Mouse (Mus musculus): ENCODE data around the gene Zfp580. TPM values are rescaled to one million over a fixed set of nuclear protein-coding genes. Genes with fewer than 3 reads are reported as not detected.

Gene Zfp580
- polyA plus RNA-seq, 1 experiment from 2014 or later: 43.1 TPM

DNA sequence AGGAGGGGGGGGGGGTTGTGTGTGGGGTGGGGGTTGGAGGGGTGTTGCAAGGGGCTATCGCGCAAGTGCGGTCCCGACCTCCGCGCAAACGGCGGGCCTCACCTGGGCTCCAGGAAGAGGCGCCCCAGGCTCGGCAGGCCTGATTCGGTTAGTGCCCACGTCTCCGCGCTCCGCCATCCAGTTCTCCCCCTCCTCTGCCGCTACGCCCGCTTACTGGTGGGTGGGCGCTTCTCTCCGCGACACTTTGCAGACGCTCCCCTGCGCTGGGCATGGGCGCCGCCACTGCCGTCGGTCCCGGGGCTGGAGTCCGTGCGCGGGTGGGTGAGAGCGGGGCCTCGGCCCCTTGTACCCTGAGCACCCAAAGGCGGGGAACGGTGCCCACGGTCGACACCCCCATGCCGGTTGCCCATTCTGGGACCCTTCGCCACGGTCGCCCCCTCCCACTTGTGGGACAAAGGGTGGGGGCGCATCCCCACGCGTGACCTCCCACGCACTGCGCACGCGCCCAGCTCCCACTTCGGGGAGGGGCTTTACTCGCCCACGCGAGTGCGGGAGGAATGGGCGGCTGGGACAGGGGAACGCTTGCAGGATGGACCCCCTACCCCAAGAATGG is 5.4 kb downstream of the Zfp580 start:
- peak; percentile 13; the same call in 1 of the 2 replicates for ATAC-seq (ENCODE audit: insufficient number of reproducible peaks, low FRiP score, low TSS enrichment, low read depth)
- H3K4me2 ChIP-seq (replicated peaks): peak overlapping the region; percentile 87
- peaks cover 76% of the 10 kb centered on the region for H3K4me1 ChIP-seq
- WGBS: under 1% methylated on average over 48 of the region's 55 CpGs
- H3K9me3 ChIP-seq (replicated peaks): no peaks in the 10 kb centered on the region
- H3K27me3 ChIP-seq: peaks cover 34% of the 10 kb centered on the region
- H3K9ac ChIP-seq: peak overlapping the region; percentile 87
- peak overlapping the region; percentile 69 for H3K4me3 ChIP-seq (replicated peaks)
- H3K36me3 ChIP-seq: no peaks in the 10 kb centered on the region
- H3K27ac ChIP-seq (replicated peaks): peak overlapping the region; percentile 58; the same call in 1 of the 2 replicates

DNA sequence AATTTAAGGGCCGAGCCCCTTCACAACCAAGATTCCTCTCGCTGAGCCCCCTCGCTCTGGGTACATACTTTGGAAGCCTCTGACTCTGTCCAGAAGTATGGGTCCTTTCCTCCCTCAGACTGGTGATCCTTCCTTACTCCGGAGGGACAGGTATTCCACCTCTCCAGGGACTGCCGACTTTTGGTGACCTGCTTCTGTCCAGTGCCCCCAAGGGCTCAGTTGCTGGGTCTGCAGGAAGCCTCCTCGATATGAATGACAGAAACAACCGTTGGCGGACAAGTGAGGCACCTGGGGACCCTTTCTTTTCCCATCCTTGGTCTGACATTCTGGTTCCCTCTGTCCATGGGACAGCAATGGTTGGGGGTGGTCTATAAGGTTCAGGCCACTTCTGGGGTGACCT is 6.0 kb downstream of the Zfp580 start:
- peak overlapping the region; percentile 69 for H3K4me3 ChIP-seq (replicated peaks)
- peaks cover 70% of the 10 kb centered on the region for H3K4me1 ChIP-seq
- H3K27ac ChIP-seq (replicated peaks): 0 out of 2 replicates have a peak overlapping the region, but pooled peaks have one; percentile 58
- H3K4me2 ChIP-seq (replicated peaks): peak overlapping the region; percentile 87
- 27% methylated on average over 8 of the region's 8 CpGs for WGBS
- no peak for ATAC-seq (ENCODE audit: insufficient number of reproducible peaks, low FRiP score, low TSS enrichment, low read depth)
- peak overlapping the region; percentile 87 for H3K9ac ChIP-seq
- H3K9me3 ChIP-seq (replicated peaks): no peaks in the 10 kb centered on the region
- no peaks in the 10 kb centered on the region for H3K36me3 ChIP-seq
- H3K27me3 ChIP-seq: peaks cover 34% of the 10 kb centered on the region

DNA sequence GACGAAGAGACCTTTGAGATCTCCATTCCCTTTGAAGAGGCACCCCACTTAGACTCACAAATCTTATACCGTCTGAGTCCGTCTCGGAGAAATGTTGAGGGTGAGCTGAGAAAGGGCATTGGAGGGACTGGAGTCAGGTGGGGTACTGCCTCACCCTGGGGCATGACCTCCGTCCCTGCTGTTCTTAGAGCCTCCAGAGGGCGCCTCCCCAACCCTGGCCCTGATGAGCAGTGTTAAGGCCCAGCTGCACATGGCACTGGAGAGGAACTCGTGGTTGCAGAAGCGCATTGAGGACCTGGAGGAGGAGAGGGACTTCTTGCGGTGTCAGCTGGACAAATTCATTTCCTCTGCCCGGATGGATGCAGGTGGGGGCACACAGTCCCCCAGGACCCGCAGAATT is 6.5 kb downstream of the Zfp580 start:
- Histone ChIP-seq H3K36me3 (no peaks in the 10 kb centered on the region), H3K9ac (no peak overlapping the region), H3K27ac (replicated peaks) (no peak overlapping the region), H3K4me3 (replicated peaks) (peak overlapping the region; percentile 69), H3K4me1 (peaks cover 66% of the 10 kb centered on the region), H3K27me3 (peaks cover 32% of the 10 kb centered on the region), H3K9me3 (replicated peaks) (no peaks in the 10 kb centered on the region), H3K4me2 (replicated peaks) (peak overlapping the region; percentile 87)
- ATAC-seq (ENCODE audit: insufficient number of reproducible peaks, low FRiP score, low TSS enrichment, low read depth): no peak
- 34% methylated on average over 11 of the region's 11 CpGs for WGBS

GRCm38 (mm10) chr7:5058631-5059030 is 7.3 kb downstream of the Zfp580 start:
- no peaks in the 10 kb centered on the region for H3K36me3 ChIP-seq
- no peaks in the 10 kb centered on the region for H3K9me3 ChIP-seq (replicated peaks)
- H3K4me1 ChIP-seq: peaks cover 65% of the 10 kb centered on the region
- ATAC-seq (ENCODE audit: insufficient number of reproducible peaks, low FRiP score, low TSS enrichment, low read depth): no peak
- peaks cover 24% of the 10 kb centered on the region for H3K27me3 ChIP-seq
- H3K4me2 ChIP-seq (replicated peaks): no peak overlapping the region
- no peak overlapping the region for H3K27ac ChIP-seq (replicated peaks)
- no peak overlapping the region for H3K9ac ChIP-seq
- H3K4me3 ChIP-seq (replicated peaks): no peak overlapping the region
- WGBS: 100% methylated on average over 1 of the region's 1 CpGs

DNA sequence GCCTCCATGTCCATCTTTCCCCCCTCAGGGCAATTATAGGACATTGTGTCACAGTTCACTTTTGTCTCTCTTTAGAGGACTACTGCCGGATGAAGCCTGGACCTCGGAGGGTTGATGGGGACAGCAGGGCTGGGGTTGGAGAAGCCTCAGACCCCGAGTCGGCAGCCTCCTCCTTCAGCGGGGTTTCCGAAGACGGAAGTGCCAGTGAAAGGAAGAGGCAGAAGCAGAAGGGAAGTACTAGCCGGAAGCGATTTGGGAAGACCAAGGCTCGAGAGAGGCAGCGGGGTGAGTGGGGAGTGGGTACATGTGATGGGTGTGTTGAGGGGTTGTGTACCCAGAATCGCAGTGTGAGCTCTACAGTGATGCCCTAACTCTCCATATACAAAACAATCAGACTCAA is 8.1 kb downstream of the Zfp580 start:
- Histone ChIP-seq H3K4me3 (replicated peaks) (no peak overlapping the region), H3K27ac (replicated peaks) (no peak overlapping the region), H3K36me3 (no peaks in the 10 kb centered on the region), H3K4me2 (replicated peaks) (no peak overlapping the region), H3K9ac (no peak overlapping the region), H3K9me3 (replicated peaks) (no peaks in the 10 kb centered on the region), H3K27me3 (peaks cover 16% of the 10 kb centered on the region), H3K4me1 (peaks cover 64% of the 10 kb centered on the region)
- 89% methylated on average over 12 of the region's 12 CpGs for WGBS
- ATAC-seq (ENCODE audit: insufficient number of reproducible peaks, low FRiP score, low TSS enrichment, low read depth): no peak

DNA sequence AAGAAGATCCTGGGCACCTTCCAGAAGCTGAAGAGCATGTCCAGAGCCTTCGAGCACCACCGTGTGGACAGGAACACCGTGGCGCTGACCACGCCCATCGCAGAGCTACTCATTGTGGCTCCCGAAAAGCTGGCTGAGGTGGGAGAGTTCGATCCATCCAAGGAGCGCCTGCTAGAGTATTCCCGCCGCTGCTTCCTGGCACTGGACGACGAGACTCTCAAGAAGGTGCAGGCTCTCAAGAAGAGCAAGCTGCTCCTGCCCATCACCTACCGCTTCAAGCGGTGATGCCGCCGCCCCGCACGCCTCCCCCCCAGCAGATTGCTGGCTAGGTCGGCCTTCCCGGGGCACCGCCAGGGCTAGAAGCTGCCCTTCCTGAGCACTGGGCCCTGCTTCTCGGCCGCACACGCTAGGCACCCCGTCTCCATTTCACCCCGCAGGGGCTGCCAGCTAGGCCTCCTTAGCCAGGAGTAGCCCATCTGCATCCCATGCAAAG is 8.9 kb downstream of the Zfp580 start:
- ATAC-seq (ENCODE audit: insufficient number of reproducible peaks, low FRiP score, low TSS enrichment, low read depth): no peak
- peak overlapping the region; percentile 84 for H3K4me2 ChIP-seq (replicated peaks)
- H3K4me3 ChIP-seq (replicated peaks): peak overlapping the region; percentile 77
- no peaks in the 10 kb centered on the region for H3K9me3 ChIP-seq (replicated peaks)
- WGBS: 4% methylated on average over 27 of the region's 27 CpGs
- H3K27ac ChIP-seq (replicated peaks): peak overlapping the region; percentile 99
- peaks cover 8% of the 10 kb centered on the region for H3K27me3 ChIP-seq
- H3K36me3 ChIP-seq: no peaks in the 10 kb centered on the region
- H3K9ac ChIP-seq: peak overlapping the region; percentile 74
- H3K4me1 ChIP-seq: peaks cover 62% of the 10 kb centered on the region

GRCm38 (mm10) chr7:5060944-5061773 is 9.8 kb downstream of the Zfp580 start:
- peaks cover 65% of the 10 kb centered on the region for H3K4me1 ChIP-seq
- peak; percentile 89 for ATAC-seq (ENCODE audit: insufficient number of reproducible peaks, low FRiP score, low TSS enrichment, low read depth)
- H3K9ac ChIP-seq: peak overlapping the region; percentile 74
- H3K4me2 ChIP-seq (replicated peaks): peak overlapping the region; percentile 84
- H3K27me3 ChIP-seq: no peaks in the 10 kb centered on the region
- peaks cover under 1% of the 10 kb centered on the region; the same call in 1 of the 2 replicates for H3K36me3 ChIP-seq
- WGBS: under 1% methylated on average over 60 of the region's 60 CpGs
- H3K27ac ChIP-seq (replicated peaks): peak overlapping the region; percentile 99
- H3K4me3 ChIP-seq (replicated peaks): peak overlapping the region; percentile 77
- no peaks in the 10 kb centered on the region for H3K9me3 ChIP-seq (replicated peaks)

DNA sequence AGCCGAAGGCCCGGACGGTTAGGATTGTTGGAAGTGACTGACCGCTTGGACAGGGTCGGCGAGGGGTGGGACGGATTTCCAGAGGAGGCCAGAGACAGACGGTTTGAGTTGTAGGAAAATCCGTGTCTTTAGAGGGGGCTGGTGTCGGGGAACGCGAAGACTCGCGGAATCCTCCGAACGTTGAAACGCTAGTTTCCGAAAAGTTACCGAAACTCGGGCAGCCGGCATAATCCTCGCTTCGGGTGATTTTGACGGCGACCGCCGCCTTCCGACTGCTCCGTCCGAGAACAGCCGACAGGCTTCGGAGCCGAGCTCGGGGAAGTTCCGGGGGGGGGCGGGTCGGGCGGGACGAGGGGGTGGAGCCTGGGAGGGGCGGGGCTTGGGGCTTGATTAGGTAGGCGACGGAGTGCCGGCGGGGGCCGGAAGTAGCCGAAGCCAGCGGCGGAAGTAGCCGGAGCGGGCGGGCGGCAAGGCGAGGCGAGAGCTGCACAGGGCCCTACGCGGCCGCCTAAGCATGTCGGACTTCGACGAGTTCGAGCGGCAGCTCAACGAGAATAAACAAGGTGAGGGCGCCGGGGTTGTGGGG is 10.5 kb downstream of the Zfp580 start, which contains the start of gene U2af2:
U2af2 (plus strand) TSS at position 370 of the 586 bp plus-strand sequence.
- Histone ChIP-seq H3K4me1 (peaks cover 60% of the 10 kb centered on the region), H3K4me3 (replicated peaks) (peak within 1 kb of the TSS; percentile 77), H3K27me3 (no peaks in the 10 kb centered on the region), H3K9ac (peak within 1 kb of the TSS; percentile 74), H3K36me3 (peaks cover 8% of the 10 kb centered on the region; the same call in 1 of the 2 replicates), H3K4me2 (replicated peaks) (peak within 1 kb of the TSS; percentile 84), H3K9me3 (replicated peaks) (no peaks in the 10 kb centered on the region), H3K27ac (replicated peaks) (peak within 1 kb of the TSS; percentile 99)
- WGBS: under 1% methylated on average over 64 of the region's 65 CpGs
- ATAC-seq (ENCODE audit: insufficient number of reproducible peaks, low FRiP score, low TSS enrichment, low read depth): peak; percentile 81

DNA sequence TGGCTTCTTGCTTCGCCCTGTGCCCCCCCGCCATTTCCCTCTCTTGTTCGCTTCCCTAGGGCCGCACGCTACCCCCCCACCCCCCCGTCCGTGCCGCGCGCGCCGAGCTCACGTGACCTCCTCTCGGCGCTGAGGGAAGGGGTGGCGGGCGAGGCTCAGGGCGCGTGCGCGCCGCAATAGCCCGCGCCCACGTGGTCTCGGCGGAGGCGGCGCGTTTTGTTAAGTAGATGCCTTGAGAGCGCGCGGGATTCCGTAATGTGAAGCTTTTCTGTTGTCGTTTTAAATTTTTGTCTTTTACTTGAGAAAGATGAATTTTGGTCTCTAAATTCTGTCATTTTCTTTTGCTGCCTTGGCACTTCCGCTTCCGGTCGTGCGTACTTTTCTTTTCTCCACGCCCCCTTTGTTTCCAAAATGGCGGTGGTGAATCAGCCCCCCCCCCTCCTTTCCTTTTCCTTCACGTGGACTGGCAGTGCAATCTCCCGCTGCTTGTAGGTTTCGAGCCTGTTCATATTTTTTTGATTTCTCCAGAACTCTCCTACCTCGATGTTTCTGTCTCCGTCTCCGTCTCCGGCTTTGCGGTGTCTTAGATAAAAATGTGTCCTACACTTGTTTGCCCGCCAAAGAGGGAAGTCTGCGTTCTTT is 11.1 kb downstream of the Zfp580 start:
- Histone ChIP-seq H3K27me3 (no peaks in the 10 kb centered on the region), H3K4me3 (replicated peaks) (peak overlapping the region; percentile 77), H3K36me3 (peaks cover 14% of the 10 kb centered on the region), H3K4me1 (peaks cover 54% of the 10 kb centered on the region), H3K9ac (peak overlapping the region; percentile 71), H3K9me3 (replicated peaks) (no peaks in the 10 kb centered on the region), H3K27ac (replicated peaks) (peak overlapping the region; percentile 99), H3K4me2 (replicated peaks) (peak overlapping the region; percentile 84)
- 0% methylated on average over 51 of the region's 51 CpGs for WGBS
- peak; percentile 61 for ATAC-seq (ENCODE audit: insufficient number of reproducible peaks, low FRiP score, low TSS enrichment, low read depth)

GRCm38 (mm10) chr7:5064886-5065285 is 13.5 kb downstream of the Zfp580 start:
- 94% methylated on average over 6 of the region's 6 CpGs for WGBS
- H3K27me3 ChIP-seq: no peaks in the 10 kb centered on the region
- no peaks in the 10 kb centered on the region for H3K9me3 ChIP-seq (replicated peaks)
- no peak overlapping the region for H3K9ac ChIP-seq
- no peak overlapping the region for H3K4me3 ChIP-seq (replicated peaks)
- H3K36me3 ChIP-seq: peaks cover 38% of the 10 kb centered on the region
- no peak overlapping the region for H3K27ac ChIP-seq (replicated peaks)
- no peak overlapping the region for H3K4me2 ChIP-seq (replicated peaks)
- H3K4me1 ChIP-seq: peaks cover 36% of the 10 kb centered on the region
- no peak for ATAC-seq (ENCODE audit: insufficient number of reproducible peaks, low FRiP score, low TSS enrichment, low read depth)

Measured in embryonic facial prominence, embryonic 15.5 days (tissue).